Mouse (Mus musculus) monocyte, adult 5-6 weeks (primary cell): Measurements from ENCODE around the gene Pgrmc2. TPM values are rescaled to one million over a fixed set of nuclear protein-coding genes. Genes with fewer than 3 reads are reported as not detected.

Experiments
- ATAC-seq: fragments of 153-309, 156-312 bp; replicated peaks from 2 replicates; pipeline ENCODE4 v1.8.0; 2017; ENCODE audit warnings: mild to moderate bottlenecking; ENCODE audit not compliant: low TSS enrichment, insufficient number of reproducible peaks, severe bottlenecking, poor library complexity, low FRiP score
- total RNA-seq: library from RNA; stranded (forward); fragments of 200-1000, 200-491, 200-594 nt; gene quantifications from 3 replicates; pipeline ENCODE4 v1.2.3, GENCODE M21; 2017

Pgrmc2 gene
- total RNA-seq, 1 experiment from 2014 or later: 7.5 TPM

DNA sequence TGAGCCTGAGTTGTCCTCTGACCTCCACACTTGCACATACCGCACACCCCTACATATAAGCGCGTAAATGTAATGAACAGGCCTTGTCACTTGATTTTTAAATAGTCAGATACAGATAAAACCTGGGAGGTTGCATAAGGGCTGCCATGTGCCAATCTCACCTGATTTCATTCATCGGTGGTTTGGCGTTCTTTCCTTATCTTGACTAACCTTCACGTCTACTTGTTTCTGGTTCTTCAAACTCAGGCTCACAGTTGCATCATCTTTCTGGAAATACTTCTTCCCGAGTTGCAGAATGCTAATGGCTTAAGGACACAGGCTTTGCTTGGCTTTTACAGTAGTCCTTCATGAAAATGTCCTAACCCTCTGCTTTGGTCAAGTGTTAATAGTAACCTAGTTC is 62.2 kb downstream of the Pgrmc2 start:
- ATAC-seq: no peak

DNA sequence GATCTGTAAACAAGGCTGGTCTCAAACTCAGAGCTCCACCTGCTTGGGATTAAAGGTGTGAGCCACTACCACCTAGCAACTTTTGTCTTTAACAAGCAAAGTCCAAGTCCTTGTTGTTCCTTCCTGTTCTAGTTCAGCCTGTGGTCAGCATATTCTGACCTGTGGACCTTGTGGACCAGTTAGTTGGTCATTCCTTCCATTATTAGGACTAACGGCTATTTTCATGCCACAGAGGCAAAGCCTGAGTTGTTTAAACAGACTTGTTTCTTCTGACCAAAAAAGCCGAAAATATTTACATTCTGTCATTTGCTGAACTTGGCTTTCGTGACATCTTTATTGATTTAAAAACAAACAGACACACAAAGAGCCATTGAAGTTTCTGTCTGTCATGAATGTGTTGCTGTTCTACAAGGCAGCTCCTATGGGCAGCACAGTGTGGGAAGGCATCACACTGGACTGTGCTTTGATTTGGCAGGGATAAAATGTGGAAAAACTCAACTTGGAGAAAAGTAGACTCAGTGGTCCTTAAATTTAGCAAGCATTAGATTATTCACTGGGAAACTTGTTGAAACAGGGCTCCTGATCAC is 64.7 kb downstream of the Pgrmc2 start:
- no peak for ATAC-seq

Other genes with a start within 250 kb of the Pgrmc2 start
- 2.6 to 10.7 TPM (median 8.4 TPM) in 3 replicates for gene Mfsd8, start 236.2 kb downstream of the Pgrmc2 start, total RNA-seq
- gene Abhd18, start 236.1 kb downstream of the Pgrmc2 start, total RNA-seq: 4.1 to 7.1 TPM (median 6.8 TPM) in 3 replicates
- not detected in 3 replicates for gene 1700034I23Rik, start 180.5 kb downstream of the Pgrmc2 start, total RNA-seq
- 22.7 to 32.9 TPM (median 28.8 TPM) in 3 replicates for gene Larp1b, start 133.2 kb downstream of the Pgrmc2 start, total RNA-seq